Mouse (Mus musculus): ENCODE results near the gene Prpsap2. TPM values are rescaled to one million over a fixed set of nuclear protein-coding genes. Genes with fewer than 3 reads are reported as not detected.

Prpsap2 gene
- polyA plus RNA-seq, 1 experiment from 2014 or later = 66.0 TPM

DNA sequence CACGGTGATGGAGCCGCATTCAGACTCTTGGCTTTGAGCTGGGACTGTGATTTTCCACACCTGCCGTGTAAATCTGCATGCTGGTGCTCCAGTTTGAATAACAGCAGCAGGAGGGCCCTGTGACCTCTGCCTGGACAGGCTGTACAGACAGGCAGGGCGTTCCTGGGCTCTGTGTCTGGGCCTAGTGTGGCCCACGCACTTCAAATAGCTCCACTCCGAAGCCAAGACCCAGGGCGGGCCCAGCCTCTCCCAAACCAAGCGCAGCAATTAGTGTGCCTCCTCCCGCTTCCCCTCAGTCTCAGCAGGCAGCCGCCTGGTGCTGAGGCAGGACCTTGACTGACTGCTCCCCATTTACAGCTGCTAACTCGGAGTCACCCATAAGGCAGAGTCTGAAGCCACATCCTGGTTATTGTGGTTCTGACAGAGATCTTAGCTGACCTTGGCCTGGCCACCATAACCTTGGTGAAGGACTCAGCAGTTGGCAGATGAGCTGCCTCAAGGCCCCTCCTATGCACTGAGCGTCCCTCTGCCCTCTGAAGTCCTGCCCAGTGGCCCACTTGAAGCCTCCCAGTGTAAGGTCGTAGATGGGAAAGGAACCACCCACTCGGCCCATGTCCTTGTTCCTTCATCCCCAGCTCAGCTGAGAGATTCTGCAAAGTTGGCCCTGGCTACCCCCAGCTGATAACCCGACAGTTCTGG lies 48.6 kb downstream of the Prpsap2 start:
- whole genome bisulfite sequencing = 62% methylated on average over 15 of the region's 15 CpGs
- no peaks in the 10 kb centered on the region for H3K36me3 ChIP-seq (ENCODE audit: poor library complexity, severe bottlenecking)
- H3K9me3 ChIP-seq (replicated peaks) = no peaks in the 10 kb centered on the region
- H3K4me1 ChIP-seq = peaks cover 4% of the 10 kb centered on the region; the same call in 1 of the 2 replicates
- no peak for ATAC-seq
- H3K27ac ChIP-seq = no peak overlapping the region
- H3K4me2 ChIP-seq = no peak overlapping the region
- no peak overlapping the region for H3K4me3 ChIP-seq
- H3K27me3 ChIP-seq = no peaks in the 10 kb centered on the region
- no peak overlapping the region for H3K9ac ChIP-seq

DNA sequence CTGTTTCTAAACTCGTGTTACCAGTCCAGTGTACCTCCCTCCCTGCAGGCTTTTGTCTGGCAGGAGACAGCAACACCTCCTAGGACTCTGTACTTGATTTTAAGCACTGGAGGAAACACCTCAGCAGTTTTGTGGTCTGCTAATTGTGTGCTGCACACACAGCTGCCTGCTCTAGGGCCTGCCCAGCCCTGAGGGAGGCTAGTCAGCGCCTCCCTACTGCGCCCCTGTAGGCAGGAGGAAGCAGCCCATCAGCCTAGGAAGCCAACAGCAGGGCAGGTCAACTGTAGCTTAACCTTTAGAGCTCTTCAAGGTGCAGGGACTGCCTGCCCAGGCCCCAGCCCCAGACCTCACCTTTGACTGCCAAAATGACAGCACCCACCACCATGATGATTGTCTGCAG lies 53.0 kb downstream of the Prpsap2 start:
- Histone ChIP-seq H3K27me3 (no peaks in the 10 kb centered on the region), H3K4me2 (no peak overlapping the region), H3K9ac (no peak overlapping the region), H3K9me3 (replicated peaks) (no peaks in the 10 kb centered on the region), H3K27ac (no peak overlapping the region), H3K4me1 (no peaks in the 10 kb centered on the region), H3K36me3 (ENCODE audit: poor library complexity, severe bottlenecking) (no peaks in the 10 kb centered on the region), H3K4me3 (no peak overlapping the region)
- ATAC-seq = no peak
- WGBS = 68% methylated on average over 3 of the region's 3 CpGs

DNA sequence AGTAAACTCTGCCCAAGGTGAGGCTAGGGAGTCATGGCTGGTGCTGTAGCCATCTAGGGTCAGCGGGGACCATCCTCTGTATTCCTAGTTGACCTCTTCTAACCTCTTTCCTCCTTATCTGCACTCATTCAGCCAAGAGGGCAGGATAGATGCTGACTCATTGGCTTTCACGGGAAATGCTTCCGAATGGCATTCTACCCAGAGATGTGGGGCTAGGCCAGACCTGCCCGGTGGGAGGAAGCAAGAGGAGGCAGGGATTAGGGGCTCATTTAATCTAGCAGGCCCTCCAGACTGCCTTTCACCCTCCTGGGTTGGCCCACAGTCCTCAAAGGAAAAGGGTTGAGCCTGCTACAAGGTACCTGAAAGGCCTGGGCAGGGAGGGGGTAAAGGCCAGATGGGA lies 55.7 kb downstream of the Prpsap2 start:
- no peak for ATAC-seq
- no peaks in the 10 kb centered on the region for H3K4me1 ChIP-seq
- 50% methylated on average over 4 of the region's 4 CpGs for whole genome bisulfite sequencing
- no peaks in the 10 kb centered on the region for H3K36me3 ChIP-seq (ENCODE audit: poor library complexity, severe bottlenecking)
- no peak overlapping the region for H3K4me2 ChIP-seq
- no peaks in the 10 kb centered on the region for H3K27me3 ChIP-seq
- H3K27ac ChIP-seq = no peak overlapping the region
- no peak overlapping the region for H3K9ac ChIP-seq
- no peak overlapping the region for H3K4me3 ChIP-seq
- no peaks in the 10 kb centered on the region for H3K9me3 ChIP-seq (replicated peaks)

DNA sequence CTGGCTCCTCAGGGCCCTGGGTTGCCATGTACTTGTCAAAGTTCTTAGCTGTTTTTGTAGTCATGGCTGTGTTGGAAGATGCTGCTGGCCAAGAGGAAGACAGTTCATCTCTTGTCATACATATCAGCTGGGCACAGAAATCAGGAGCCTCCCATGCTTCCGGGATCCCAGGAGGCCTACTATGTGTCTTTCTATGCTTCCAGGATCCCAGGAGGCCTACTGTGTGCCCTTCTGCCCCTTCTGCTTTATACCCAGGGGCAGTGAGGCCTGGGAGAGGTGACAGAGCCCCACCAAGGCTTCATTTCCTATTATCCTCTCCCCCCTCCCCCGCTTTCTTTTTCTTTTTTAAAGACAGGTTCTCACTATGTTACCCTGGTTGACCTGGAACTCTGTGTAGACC lies 56.3 kb downstream of the Prpsap2 start:
- Histone ChIP-seq H3K4me1 (no peaks in the 10 kb centered on the region), H3K9ac (no peak overlapping the region), H3K27me3 (no peaks in the 10 kb centered on the region), H3K4me3 (no peak overlapping the region), H3K9me3 (replicated peaks) (no peaks in the 10 kb centered on the region), H3K36me3 (ENCODE audit: poor library complexity, severe bottlenecking) (no peaks in the 10 kb centered on the region), H3K4me2 (no peak overlapping the region), H3K27ac (no peak overlapping the region)
- 100% methylated on average over 2 of the region's 2 CpGs for WGBS
- no peak for ATAC-seq

DNA sequence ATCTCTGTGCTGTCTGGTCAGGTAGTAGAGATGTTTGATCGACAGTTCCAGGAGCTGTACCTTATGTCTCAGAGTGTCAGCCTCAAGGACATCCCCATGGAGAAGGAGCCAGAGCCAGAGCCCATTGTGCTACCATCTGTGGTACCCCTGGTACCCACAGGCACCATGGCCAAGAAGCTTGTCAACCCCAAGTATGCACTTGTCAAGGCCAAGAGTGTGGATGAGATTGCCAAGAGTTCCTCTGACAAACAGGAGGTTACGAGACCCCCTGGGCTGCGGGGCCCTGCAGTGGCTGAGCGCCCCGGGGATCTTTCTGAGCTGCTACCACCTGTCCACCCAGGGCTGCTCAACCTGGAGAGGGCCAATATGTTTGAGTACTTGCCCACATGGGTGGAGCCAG lies 59.4 kb downstream of the Prpsap2 start:
- H3K27me3 ChIP-seq = no peaks in the 10 kb centered on the region
- H3K4me3 ChIP-seq = no peak overlapping the region
- H3K27ac ChIP-seq = no peak overlapping the region
- ATAC-seq = no peak
- WGBS = 93% methylated on average over 5 of the region's 5 CpGs
- no peak overlapping the region for H3K9ac ChIP-seq
- H3K36me3 ChIP-seq (ENCODE audit: poor library complexity, severe bottlenecking) = no peaks in the 10 kb centered on the region
- no peaks in the 10 kb centered on the region for H3K9me3 ChIP-seq (replicated peaks)
- H3K4me1 ChIP-seq = peaks cover 9% of the 10 kb centered on the region
- H3K4me2 ChIP-seq = no peak overlapping the region

DNA sequence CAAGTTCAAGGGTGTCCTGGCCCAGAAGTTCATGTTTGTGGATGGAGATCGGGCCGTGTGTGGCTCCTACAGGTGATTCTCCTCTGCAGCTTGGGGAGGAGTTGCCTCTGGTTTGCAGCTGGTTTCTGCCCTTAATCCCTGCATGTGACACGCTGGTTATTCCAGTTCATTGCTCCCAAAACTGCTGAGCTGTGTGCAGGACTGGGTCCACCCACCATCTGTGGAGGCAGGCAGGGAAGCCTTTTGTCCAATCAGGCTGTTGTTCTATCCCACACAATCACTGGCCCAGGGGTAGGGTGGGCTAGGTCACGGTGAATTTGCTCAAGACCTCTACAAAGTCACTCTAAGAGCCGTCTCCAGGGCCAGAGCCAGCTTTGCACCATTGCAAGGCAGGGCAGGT lies 60.2 kb downstream of the Prpsap2 start:
- Histone ChIP-seq H3K9ac (no peak overlapping the region), H3K9me3 (replicated peaks) (no peaks in the 10 kb centered on the region), H3K27ac (no peak overlapping the region), H3K4me3 (no peak overlapping the region), H3K27me3 (no peaks in the 10 kb centered on the region), H3K4me2 (no peak overlapping the region), H3K36me3 (ENCODE audit: poor library complexity, severe bottlenecking) (no peaks in the 10 kb centered on the region), H3K4me1 (peaks cover 9% of the 10 kb centered on the region)
- 46% methylated on average over 5 of the region's 5 CpGs for WGBS
- ATAC-seq = no peak

DNA sequence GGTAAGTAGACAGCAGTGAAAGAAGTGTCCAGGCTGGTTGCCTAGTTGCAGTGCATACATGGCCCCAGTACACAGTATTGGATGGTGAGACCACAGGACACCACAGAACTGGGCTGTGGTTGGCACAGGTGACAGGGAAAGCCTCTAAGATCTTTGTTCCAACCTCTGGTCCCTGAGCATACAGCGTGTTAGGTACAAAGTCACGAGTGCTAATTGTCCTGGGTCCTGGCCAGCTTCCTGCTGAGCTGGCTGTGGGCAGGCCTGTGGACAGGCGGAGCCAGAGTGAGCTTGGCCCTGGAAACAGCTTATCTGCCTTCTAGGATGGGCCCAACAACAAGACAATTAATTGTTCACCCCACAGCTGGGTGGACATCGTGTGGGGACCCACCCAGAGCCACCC lies 62.0 kb downstream of the Prpsap2 start:
- no peak overlapping the region for H3K9ac ChIP-seq
- H3K4me3 ChIP-seq = no peak overlapping the region
- no peak for ATAC-seq
- no peaks in the 10 kb centered on the region for H3K9me3 ChIP-seq (replicated peaks)
- 61% methylated on average over 4 of the region's 4 CpGs for WGBS
- peaks cover 9% of the 10 kb centered on the region for H3K4me1 ChIP-seq
- H3K4me2 ChIP-seq = no peak overlapping the region
- no peaks in the 10 kb centered on the region for H3K27me3 ChIP-seq
- H3K27ac ChIP-seq = no peak overlapping the region
- H3K36me3 ChIP-seq (ENCODE audit: poor library complexity, severe bottlenecking) = no peaks in the 10 kb centered on the region

DNA sequence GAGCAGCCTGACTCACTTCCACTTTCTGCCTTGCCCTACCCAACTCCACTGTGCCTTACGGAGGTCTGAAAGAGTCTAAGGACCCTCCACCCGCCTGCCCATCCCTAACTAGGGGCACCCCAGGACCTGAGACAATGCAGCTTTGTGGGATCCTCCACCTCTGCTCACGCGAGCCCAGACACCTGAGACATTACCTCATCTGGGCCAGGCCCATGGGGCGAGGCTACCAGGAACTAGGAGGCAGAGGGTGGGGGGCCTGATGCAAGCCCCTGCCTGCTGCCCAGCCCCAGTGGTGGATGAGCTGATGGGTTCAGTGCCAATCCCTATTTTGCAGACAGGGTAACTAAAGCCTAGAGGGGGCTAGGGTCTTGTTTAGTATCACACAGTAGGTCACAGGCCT lies 62.4 kb downstream of the Prpsap2 start:
- no peak overlapping the region for H3K4me2 ChIP-seq
- H3K36me3 ChIP-seq (ENCODE audit: poor library complexity, severe bottlenecking) = no peaks in the 10 kb centered on the region
- H3K9me3 ChIP-seq (replicated peaks) = no peaks in the 10 kb centered on the region
- peaks cover 9% of the 10 kb centered on the region for H3K4me1 ChIP-seq
- H3K4me3 ChIP-seq = no peak overlapping the region
- WGBS = 83% methylated on average over 5 of the region's 5 CpGs
- ATAC-seq = no peak
- no peak overlapping the region for H3K27ac ChIP-seq
- H3K9ac ChIP-seq = no peak overlapping the region
- no peaks in the 10 kb centered on the region for H3K27me3 ChIP-seq

DNA sequence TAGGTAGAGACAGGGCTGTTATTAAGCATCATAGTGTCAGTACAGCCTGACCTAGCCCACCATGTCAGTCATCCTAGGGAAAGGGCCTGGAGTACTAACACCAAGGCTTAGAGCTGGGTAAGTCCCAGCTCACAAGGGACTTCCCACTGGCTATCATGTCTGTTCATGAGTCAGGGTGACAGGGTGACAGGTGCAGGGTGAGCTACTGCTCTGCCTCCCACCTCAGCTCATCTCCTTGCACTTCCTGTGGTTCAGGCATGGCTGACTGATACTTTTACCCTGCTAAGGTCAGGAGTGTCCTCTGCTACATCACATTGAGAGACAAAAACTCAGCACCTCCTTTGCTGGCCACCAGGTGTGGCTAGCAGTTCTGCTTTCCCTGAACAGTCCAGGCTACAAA lies 63.0 kb downstream of the Prpsap2 start:
- no peak overlapping the region for H3K27ac ChIP-seq
- H3K4me3 ChIP-seq = no peak overlapping the region
- H3K4me1 ChIP-seq = peaks cover 9% of the 10 kb centered on the region
- H3K27me3 ChIP-seq = no peaks in the 10 kb centered on the region
- no peak overlapping the region for H3K9ac ChIP-seq
- H3K4me2 ChIP-seq = no peak overlapping the region
- ATAC-seq = no peak
- no peaks in the 10 kb centered on the region for H3K36me3 ChIP-seq (ENCODE audit: poor library complexity, severe bottlenecking)
- H3K9me3 ChIP-seq (replicated peaks) = no peaks in the 10 kb centered on the region

DNA sequence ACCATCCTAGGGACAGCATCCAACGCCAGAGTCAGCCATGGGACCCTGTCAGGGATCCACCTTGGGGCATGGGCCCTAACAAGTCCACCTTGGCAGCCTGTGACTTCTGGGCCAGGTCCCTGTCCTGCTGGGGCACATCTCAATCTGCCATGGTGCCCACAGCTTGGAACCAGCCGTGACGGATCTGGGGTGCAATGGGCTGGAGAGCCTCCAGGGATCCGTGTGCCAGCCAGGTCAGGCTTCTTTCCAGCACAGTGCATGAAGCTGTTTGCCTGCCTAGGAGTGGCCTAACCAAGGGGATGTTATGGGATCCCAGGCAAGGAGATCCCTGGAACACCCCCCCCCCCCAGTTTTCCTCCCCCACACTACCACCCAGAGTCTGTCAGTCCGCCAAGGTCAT lies 68.9 kb downstream of the Prpsap2 start:
- no peaks in the 10 kb centered on the region for H3K36me3 ChIP-seq (ENCODE audit: poor library complexity, severe bottlenecking)
- H3K27me3 ChIP-seq = no peaks in the 10 kb centered on the region
- H3K9me3 ChIP-seq (replicated peaks) = no peaks in the 10 kb centered on the region
- no peak for ATAC-seq
- H3K27ac ChIP-seq = no peak overlapping the region
- H3K4me1 ChIP-seq = no peaks in the 10 kb centered on the region
- H3K4me3 ChIP-seq = no peak overlapping the region
- 90% methylated on average over 5 of the region's 5 CpGs for WGBS
- H3K9ac ChIP-seq = no peak overlapping the region
- H3K4me2 ChIP-seq = no peak overlapping the region

DNA sequence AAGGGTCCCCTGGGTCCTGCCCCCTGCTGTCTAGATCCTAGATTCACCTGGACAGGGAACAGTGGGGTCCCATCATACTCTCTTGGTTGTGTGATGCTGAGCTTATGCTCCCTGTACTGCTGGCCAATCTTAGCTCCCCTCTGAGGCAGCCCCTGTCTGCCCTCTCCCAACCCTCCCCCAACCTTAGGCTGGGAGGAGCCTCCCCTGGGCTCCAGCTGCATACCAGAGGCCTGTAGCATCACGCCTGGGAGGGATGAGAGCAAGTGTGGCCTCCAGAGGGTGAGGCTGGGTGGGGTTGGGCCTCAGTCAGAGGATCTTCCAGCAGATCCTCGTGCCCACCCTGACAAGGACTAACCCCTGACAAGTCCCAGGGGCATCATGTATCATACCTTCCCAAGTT lies 74.3 kb downstream of the Prpsap2 start:
- Histone ChIP-seq H3K36me3 (ENCODE audit: poor library complexity, severe bottlenecking) (no peaks in the 10 kb centered on the region), H3K27me3 (peaks cover 40% of the 10 kb centered on the region), H3K4me2 (no peak overlapping the region), H3K4me3 (no peak overlapping the region), H3K4me1 (peaks cover 12% of the 10 kb centered on the region), H3K27ac (no peak overlapping the region), H3K9me3 (replicated peaks) (no peaks in the 10 kb centered on the region), H3K9ac (no peak overlapping the region)
- no peak for ATAC-seq
- WGBS = 60% methylated on average over 2 of the region's 2 CpGs

DNA sequence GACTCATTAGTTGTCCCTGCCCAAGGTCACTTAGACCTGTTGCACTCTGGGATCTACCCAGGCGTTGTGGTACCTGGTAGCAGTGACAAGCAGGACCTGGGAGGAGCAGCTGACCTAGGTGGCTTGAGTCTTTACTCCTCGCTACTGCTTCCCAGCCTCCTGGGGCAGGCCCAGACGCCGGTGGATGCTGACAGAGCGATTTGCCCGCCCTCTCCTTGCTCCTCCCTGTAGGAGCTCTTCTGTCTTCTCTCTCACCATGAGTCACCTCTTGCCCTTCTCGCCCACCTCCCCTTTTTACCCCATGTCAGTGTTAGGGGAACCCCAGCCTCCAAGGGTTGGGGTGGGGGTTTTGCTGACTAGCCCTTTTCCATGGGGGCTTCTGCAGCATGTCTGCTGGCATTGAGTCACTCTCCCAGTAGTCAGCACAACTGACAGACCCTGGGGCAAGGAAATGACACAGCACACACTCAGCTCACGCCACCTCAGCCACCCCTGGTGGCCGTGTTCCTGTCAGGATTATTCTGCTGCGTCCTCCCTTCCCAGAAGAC lies 74.9 kb downstream of the Prpsap2 start:
- Histone ChIP-seq H3K36me3 (ENCODE audit: poor library complexity, severe bottlenecking) (no peaks in the 10 kb centered on the region), H3K9ac (no peak overlapping the region), H3K9me3 (replicated peaks) (no peaks in the 10 kb centered on the region), H3K4me2 (no peak overlapping the region), H3K27me3 (peaks cover 40% of the 10 kb centered on the region), H3K27ac (no peak overlapping the region), H3K4me1 (peaks cover 12% of the 10 kb centered on the region), H3K4me3 (no peak overlapping the region)
- ATAC-seq = no peak
- 47% methylated on average over 10 of the region's 10 CpGs for WGBS

DNA sequence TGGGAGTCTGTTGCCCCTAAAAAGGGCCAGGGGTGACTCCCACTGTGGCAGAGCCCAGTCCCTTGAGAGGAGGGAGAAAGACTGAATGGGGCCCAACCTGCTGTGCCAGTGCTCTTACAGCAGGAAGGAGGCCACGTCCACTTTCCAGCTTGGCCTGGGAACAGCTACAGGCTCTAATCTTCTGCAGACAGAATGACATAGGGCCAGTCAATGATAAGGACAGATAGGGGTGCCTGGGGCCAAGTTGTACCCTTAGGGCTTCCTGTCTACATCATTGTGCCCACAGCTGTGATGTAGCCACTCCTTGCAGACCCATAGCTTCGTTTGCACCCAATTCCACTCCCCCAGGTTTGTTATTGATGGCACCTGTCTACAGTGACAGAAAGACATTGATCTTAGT lies 75.7 kb downstream of the Prpsap2 start:
- H3K4me2 ChIP-seq = no peak overlapping the region
- 80% methylated on average over 2 of the region's 2 CpGs for WGBS
- no peak for ATAC-seq
- no peaks in the 10 kb centered on the region for H3K9me3 ChIP-seq (replicated peaks)
- no peaks in the 10 kb centered on the region for H3K36me3 ChIP-seq (ENCODE audit: poor library complexity, severe bottlenecking)
- H3K27ac ChIP-seq = no peak overlapping the region
- peaks cover 12% of the 10 kb centered on the region for H3K4me1 ChIP-seq
- no peak overlapping the region for H3K4me3 ChIP-seq
- H3K9ac ChIP-seq = no peak overlapping the region
- peaks cover 40% of the 10 kb centered on the region for H3K27me3 ChIP-seq

Measured in forebrain, embryonic 13.5 days (tissue).